Mouse (Mus musculus) CH12.LX (cell line): ENCODE results near the gene Grm5. TPM values are rescaled to one million over a fixed set of nuclear protein-coding genes. Genes with fewer than 3 reads are reported as not detected.

Source experiments
- DNase-seq: peaks from one replicate; pipeline ENCODE4 v3.0.0-alpha.2; 2013; ENCODE audit errors: extremely low read depth
- H3K27ac ChIP-seq: 2 replicates; pipeline ENCODE4 v1.5.1; 2012; ENCODE audit warnings: low read depth, mild to moderate bottlenecking, control low read depth, moderate library complexity; ENCODE audit not compliant: insufficient read depth
- H3K27me3 ChIP-seq: replicated peaks from 2 replicates; pipeline ENCODE3; 2012; ENCODE audit warnings: inconsistent platforms
- H3K36me3 ChIP-seq, 2 experiments: replicated peaks in 1 of 2; 2 replicates each; pipeline versions ENCODE3 to v1.6.1; 2012; ENCODE audit warnings: inconsistent platforms in 1 of 2, low read length in 1 of 2, mild to moderate bottlenecking in 1 of 2, mixed read lengths in 1 of 2, moderate library complexity in 1 of 2; ENCODE audit not compliant: control insufficient read depth in 1 of 2, insufficient read depth in 1 of 2
- H3K4me1 ChIP-seq, 2 experiments: 2 replicates each; pipeline ENCODE4 v1.6.1; 2012; ENCODE audit warnings: inconsistent platforms in 1 of 2, moderate library complexity in 1 of 2; ENCODE audit not compliant: insufficient read depth in 2 of 2, control insufficient read depth in 1 of 2
- H3K4me2 ChIP-seq: 2 replicates; pipeline ENCODE4 v1.6.1; 2012; ENCODE audit warnings: low read depth, mild to moderate bottlenecking, control low read depth; ENCODE audit not compliant: poor library complexity, insufficient read depth, severe bottlenecking
- H3K4me3 ChIP-seq, 3 experiments: fragments of 150-350 bp in 1 of 3; sonication (generic) in 1 of 3; replicated peaks in 1 of 3; 2 replicates each; pipeline versions ENCODE3 to v1.5.1; 2011 to 2012; ENCODE audit warnings: low read depth in 2 of 3, low read length in 2 of 3, mild to moderate bottlenecking in 2 of 3, moderate library complexity in 2 of 3, control low read depth in 1 of 3, improper control_type of control experiment in 1 of 3, inconsistent platforms in 1 of 3, mixed read lengths in 1 of 3; ENCODE audit not compliant: poor library complexity in 1 of 3
- H3K79me2 ChIP-seq: replicated peaks from 2 replicates; pipeline ENCODE4 v1.6.1; 2012; ENCODE audit warnings: mild to moderate bottlenecking, moderate library complexity; ENCODE audit not compliant: control insufficient read depth, poor library complexity, insufficient read depth, severe bottlenecking; ENCODE audit errors: extremely low read depth
- H3K9ac ChIP-seq: 2 replicates; pipeline ENCODE4 v1.6.1; 2012; ENCODE audit warnings: low read depth, mild to moderate bottlenecking, control low read depth, moderate library complexity; ENCODE audit not compliant: insufficient read depth
- H3K9me3 ChIP-seq: replicated peaks from 2 replicates; pipeline ENCODE3; 2012; ENCODE audit warnings: low read length, inconsistent platforms, mixed read lengths
- BHLHE40 ChIP-seq: IDR thresholded peaks from 2 replicates; pipeline ENCODE4 v1.6.1; 2011; ENCODE audit warnings: mild to moderate bottlenecking, low read depth, low read length, improper control_type of control experiment
- CHD1 ChIP-seq: IDR thresholded peaks from 2 replicates; pipeline ENCODE4 v1.6.1; 2012; ENCODE audit warnings: low read depth, low read length, improper control_type of control experiment, inconsistent platforms
- E2F4 ChIP-seq: IDR thresholded peaks from 2 replicates; pipeline ENCODE4 v1.6.1; 2011; ENCODE audit warnings: low read depth, low read length, improper control_type of control experiment; ENCODE audit not compliant: insufficient replicate concordance
- ELF1 ChIP-seq: IDR thresholded peaks from 2 replicates; pipeline ENCODE4 v1.6.1; 2014; ENCODE audit warnings: low read depth, mild to moderate bottlenecking, inconsistent platforms, low read length, improper control_type of control experiment
- EP300 ChIP-seq: IDR thresholded peaks from 2 replicates; pipeline ENCODE4 v1.6.1; 2011; ENCODE audit warnings: low read length, improper control_type of control experiment
- HCFC1 ChIP-seq: IDR thresholded peaks from 2 replicates; pipeline ENCODE4 v1.6.1; 2012; ENCODE audit warnings: low read depth, mild to moderate bottlenecking, inconsistent platforms, low read length, improper control_type of control experiment
- JUN ChIP-seq: IDR thresholded peaks from 2 replicates; pipeline ENCODE4 v1.6.1; 2011; ENCODE audit warnings: low read depth, mild to moderate bottlenecking, low read length, improper control_type of control experiment, moderate library complexity; ENCODE audit not compliant: insufficient read depth
- KAT2A ChIP-seq: IDR thresholded peaks from 2 replicates; pipeline ENCODE4 v1.6.1; 2012; ENCODE audit warnings: low read length, improper control_type of control experiment, inconsistent platforms; ENCODE audit not compliant: insufficient replicate concordance
- MAX ChIP-seq: IDR thresholded peaks from 2 replicates; pipeline ENCODE4 v1.6.1; 2011; ENCODE audit warnings: low read length, improper control_type of control experiment
- MYC ChIP-seq: IDR thresholded peaks from 2 replicates; pipeline ENCODE4 v1.6.1; 2011; ENCODE audit warnings: low read depth, mild to moderate bottlenecking, improper control_type of control experiment, low read length
- NRF1 ChIP-seq: IDR thresholded peaks from 2 replicates; pipeline ENCODE4 v1.6.1; 2014; ENCODE audit warnings: low read depth, mild to moderate bottlenecking, inconsistent platforms, low read length, improper control_type of control experiment, moderate library complexity
- SMC3 ChIP-seq: IDR thresholded peaks from 2 replicates; pipeline ENCODE4 v1.6.1; 2011; ENCODE audit warnings: low read depth, low read length, improper control_type of control experiment
- TBP ChIP-seq: conservative IDR thresholded peaks from 2 replicates; pipeline ENCODE4 v1.6.1; 2011; ENCODE audit warnings: low read depth, low read length, improper control_type of control experiment
- USF2 ChIP-seq: conservative IDR thresholded peaks from 2 replicates; pipeline ENCODE4 v1.6.1; 2011; ENCODE audit warnings: low read depth, low read length, improper control_type of control experiment
- ZC3H11A ChIP-seq: IDR thresholded peaks from 2 replicates; pipeline ENCODE4 v1.6.1; 2012; ENCODE audit warnings: low read depth, mild to moderate bottlenecking, inconsistent platforms, low read length, improper control_type of control experiment
- dilution Hi-C: fragments of 300-500 bp; cut with MboI; formaldehyde crosslinking; loops from 2 replicates; pipeline ENCODE4 v1.14.3; 2020; ENCODE audit warnings: low sequenced_read_pairs; ENCODE audit not compliant: extremely low pct_unique_long_range_greater_than_20kb, extremely low pct_ligation_motif_present
- in situ Hi-C: fragments of 300-500 bp; cut with MboI; formaldehyde crosslinking; loops from 3 replicates; pipeline ENCODE4 v1.14.3; 2019; ENCODE audit warnings: low sequenced_read_pairs, low pct_ligation_motif_present, low pct_unique_long_range_greater_than_20kb, mixed read lengths
- polyA plus RNA-seq: library from polyadenylated mRNA; unstranded; fragments of >175 nt; gene quantifications from 2 replicates; pipeline ENCODE4 v1.2.1, GENCODE M21; 2012; ENCODE audit warnings: low read depth; ENCODE audit not compliant: insufficient read length
- total RNA-seq, 2 experiments: library from RNA; depleted of rRNA; stranded (reverse); fragments of 300-350 nt in 1 of 2; fragments of >200 nt in 1 of 2; gene quantifications; 2 replicates each; pipeline ENCODE4 v1.2.3; 2012 to 2014

Grm5 gene
- total and polyA plus RNA-seq, 3 experiments: 0.03 TPM; not detected in 2

DNA sequence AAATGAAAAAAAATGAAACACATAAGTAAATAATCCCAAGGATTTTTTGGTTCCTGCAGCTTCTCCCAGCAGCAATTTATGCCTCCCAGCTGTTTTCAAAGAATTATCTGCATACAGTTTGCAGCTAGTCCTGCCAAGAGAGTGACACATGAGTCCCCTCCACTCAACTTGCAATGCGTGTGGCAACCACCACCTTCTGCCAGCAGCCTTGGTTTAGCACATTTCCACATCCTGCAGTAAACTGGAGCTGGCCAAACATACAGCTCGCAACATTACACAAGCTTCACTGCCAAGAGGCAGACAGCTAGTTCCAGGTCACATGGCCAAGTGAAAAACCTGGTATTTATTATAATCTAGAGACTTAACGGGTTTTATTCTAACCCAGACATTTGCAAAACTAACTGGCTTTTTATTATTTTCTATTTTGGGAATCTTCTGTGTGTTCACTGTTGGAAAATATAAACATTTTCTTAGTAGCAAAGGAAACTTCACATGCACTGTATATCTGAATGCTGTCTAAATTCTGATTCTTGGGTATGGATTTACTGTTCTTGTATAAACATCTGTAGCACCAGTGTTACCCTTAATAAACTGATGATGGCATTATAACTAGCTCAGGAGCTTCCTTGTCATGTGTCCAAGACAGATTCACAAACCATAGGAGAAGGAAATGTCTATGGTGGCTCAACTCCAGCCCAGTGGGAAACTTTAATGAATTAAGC is 443.6 kb downstream of the Grm5 start:
- Histone ChIP-seq H3K79me2 (no peaks in the 10 kb centered on the region), H3K4me3 (no peak overlapping the region), H3K36me3 (no peaks in the 10 kb centered on the region)
- TF ChIP-seq TBP (no peak), HCFC1 (no peak), BHLHE40 (no peak)
- TF ChIP-seq, all 38 proteins: peak for 0
- Histone ChIP-seq H3K27me3 (no peaks in the 10 kb centered on the region), H3K9me3 (no peaks in the 10 kb centered on the region), H3K4me2 (no peak overlapping the region), H3K9ac (no peak overlapping the region), H3K4me1 (no peaks in the 10 kb centered on the region), H3K27ac (no peak overlapping the region)
- dilution Hi-C loops: no loop called here
- DNase-seq: no peak
- in situ Hi-C loops: no loop called here

DNA sequence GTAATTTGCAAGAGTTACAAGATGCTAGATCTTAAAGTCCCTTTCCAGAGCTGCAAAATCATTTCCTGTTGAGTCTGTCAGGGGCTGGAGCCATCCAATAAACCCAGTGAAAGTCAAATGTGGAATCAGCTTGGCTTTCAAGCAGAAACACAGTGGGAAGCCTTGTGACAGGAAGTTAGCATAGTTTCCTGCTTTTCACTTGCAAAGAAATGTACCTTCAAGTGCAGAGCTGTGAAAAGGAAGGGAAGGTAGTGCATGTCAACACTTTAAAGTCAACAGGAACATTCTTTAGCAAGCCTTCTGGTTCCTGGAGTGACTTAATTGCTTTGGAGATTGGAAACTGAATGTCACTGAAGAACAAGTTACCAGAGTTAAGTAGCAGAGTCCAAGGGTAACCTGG is 463.4 kb downstream of the Grm5 start:
- H3K27ac ChIP-seq: no peak overlapping the region
- no peak overlapping the region for H3K4me3 ChIP-seq
- dilution Hi-C loops (no loop called here), in situ Hi-C loops (no loop called here)
- no peak for DNase-seq
- H3K27me3 ChIP-seq: no peaks in the 10 kb centered on the region
- H3K79me2 ChIP-seq: no peaks in the 10 kb centered on the region
- no peaks in the 10 kb centered on the region for H3K9me3 ChIP-seq
- no peaks in the 10 kb centered on the region for H3K4me1 ChIP-seq
- H3K4me2 ChIP-seq: no peak overlapping the region
- no peak for TF ChIP-seq ZC3H11A
- no peak for TF ChIP-seq JUN
- no peak for TF ChIP-seq CHD1
- TF ChIP-seq E2F4: no peak
- TF ChIP-seq MYC: no peak
- TF ChIP-seq NRF1: no peak
- TF ChIP-seq ELF1: no peak
- no peak for TF ChIP-seq EP300
- TF ChIP-seq USF2: no peak
- TF ChIP-seq MAX: no peak
- no peak for TF ChIP-seq KAT2A
- TF ChIP-seq SMC3: no peak
- TF ChIP-seq, all 38 proteins: peak for 0
- Histone ChIP-seq H3K36me3 (no peaks in the 10 kb centered on the region), H3K9ac (no peak overlapping the region)
